Mouse (Mus musculus): ENCODE data around the gene Samd14.
"Not testable (repeated sequence)": the region's sequence is repeated elsewhere in the genome, so short reads cannot be mapped to it uniquely, and the experiment has no call there.

Gene Samd14

DNA sequence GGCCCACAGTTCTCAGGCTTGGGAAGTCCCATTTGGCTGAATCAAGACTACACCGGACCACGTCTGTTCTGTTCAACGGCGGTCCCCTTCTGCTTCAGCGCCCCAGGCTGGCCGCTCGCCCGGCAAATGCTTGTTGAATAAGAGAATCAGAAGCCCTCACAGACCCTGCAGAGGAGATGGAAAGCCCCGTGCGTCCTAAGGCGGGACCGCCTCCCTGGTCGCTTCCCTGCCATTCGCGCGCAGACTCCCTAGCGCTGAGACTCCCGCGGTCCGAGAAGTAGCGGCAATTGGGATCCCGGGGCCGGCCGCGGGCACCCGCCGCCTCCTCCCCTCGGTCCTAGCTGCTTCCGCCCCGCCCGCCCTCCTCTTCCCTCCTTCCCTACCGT lies at the start of gene Samd14:
Gene Samd14, plus strand, starts transcription at position 251 of the 386 bp plus-strand sequence.
- DNase-seq (ENCODE audit: low spot score in 2 of 2), result peak in 1 of 2 experiments; percentile 74

DNA sequence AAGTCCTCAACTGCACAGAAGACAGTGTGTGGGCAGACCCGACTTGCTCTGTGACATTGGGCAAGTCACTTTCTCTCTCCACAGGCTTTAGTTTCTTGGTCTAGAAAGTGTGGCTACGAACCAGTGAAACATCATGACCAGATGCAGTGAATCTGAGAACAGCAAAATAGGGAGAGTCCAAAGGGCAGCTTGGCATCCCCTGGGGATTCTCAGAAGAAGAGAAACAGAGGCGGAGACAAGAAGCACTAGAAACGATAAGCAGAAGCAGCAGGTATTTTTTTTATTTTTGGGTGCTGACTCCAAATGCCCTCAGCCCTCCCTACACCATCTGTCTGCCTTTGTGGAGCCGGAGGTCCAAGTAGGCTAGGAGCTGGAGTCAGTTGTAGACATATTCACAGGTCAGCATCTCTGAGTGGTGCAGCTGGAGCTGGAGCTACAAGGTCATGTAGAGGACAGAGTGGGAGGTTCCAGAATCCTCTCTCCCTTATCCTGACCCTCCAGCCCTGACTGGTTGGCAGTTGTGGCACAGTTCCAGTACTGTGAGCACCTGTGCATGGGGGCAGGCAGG lies 47.1 kb upstream of the Samd14 start:
- no peak for DNase-seq (ENCODE audit: low spot score in 2 of 2)

DNA sequence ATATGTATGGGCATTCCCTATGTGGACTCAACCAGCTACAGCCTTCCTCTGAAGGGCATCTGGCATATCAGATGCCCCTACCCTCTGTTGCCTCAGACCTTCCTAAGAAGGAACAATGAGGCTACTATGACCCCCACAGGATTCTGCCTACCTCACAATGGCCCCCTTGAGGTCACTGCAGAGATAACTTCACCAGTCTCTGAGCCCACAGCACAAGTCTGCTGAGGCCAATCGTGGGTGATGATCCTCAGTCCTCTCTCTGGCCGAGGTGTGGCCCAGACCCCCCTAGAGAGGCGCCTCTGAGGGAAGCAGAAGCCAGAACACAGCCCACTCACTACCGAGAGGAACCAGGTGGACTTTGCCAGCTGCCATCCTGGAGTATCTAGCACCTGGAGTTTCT lies 42.3 kb upstream of the Samd14 start, which contains the start of gene Hils1:
Gene Hils1, plus strand, starts transcription at position 175 of the 400 bp plus-strand sequence.
- DNase-seq (ENCODE audit: low spot score in 2 of 2), result no peak

DNA sequence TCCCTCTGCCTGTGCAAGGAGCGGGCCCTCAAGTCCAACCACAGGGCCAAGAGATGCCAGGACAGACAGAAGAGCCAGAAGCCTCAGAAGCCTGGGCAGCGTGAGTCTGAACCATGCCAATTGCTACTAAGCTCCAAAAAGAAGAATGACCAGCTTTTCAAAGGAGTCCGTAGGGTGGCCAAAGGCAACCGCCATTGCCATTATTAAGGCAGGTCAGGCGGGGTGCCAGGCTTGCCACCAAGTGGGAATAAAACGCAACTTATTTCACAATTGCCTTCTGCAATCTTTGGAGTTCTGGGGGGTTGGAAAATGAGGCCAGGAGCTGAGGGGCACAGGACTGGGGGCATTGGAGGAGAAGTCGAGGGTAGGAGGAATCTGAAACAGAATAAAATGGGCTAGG lies 41.5 kb upstream of the Samd14 start:
- no peak for DNase-seq (ENCODE audit: low spot score in 2 of 2)

DNA sequence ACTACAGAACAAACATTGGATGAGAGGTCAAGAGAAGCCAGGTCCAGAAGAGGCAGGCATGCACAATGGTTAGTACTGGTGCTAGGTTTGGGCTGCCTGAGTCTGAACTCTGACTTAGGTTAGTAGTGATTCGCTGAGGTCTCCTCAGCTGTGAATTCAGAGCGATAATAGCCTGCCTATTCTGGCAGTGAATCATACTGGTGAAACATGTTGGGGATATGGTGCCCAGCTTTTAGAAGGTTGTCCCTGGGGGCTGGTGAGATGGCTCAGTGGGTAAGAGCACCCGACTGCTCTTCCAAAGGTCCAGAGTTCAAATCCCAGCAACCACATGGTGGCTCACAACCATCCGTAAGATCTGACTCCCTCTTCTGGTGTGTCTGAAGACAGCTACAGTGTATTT lies 40.0 kb upstream of the Samd14 start:
- DNase-seq (ENCODE audit: low spot score in 2 of 2), result not testable (repeated sequence)

DNA sequence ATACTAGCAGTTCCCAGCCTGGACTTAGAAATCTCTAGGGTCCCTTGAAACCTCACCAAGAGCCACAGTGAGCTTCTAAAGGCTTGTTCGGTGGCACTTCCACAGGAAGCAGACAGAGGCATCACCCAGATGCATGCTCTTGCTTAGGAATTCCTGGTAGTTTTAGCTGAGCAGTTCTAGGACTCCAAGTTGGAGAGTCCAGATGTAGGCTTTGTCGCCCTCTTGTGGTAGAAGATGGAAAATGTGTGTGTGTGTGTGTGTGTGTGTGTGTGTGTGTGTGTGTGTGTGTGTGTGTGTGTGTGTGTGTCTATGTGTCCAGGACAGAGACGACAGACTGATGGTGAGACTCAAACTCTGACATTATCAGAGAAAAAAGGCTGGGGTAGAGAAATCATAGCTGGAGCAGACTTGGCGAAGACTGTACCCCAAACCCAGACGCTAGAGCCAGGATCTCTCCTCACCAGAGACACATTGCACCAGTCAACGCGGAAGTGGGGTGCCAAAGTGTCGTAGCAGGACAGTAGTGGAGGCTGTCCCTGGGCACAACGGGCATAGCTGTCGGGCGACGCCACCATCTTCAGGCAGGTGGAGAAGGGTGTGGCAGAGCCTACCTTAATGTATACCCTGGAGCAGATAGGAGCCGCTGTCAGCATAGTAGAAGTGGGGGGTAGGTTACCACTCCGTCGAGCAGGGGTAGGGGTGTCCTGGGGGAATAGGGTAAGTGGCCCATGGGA lies 39.3 kb upstream of the Samd14 start:
- DNase-seq (ENCODE audit: low spot score in 2 of 2), result peak; percentile 47 to 69

DNA sequence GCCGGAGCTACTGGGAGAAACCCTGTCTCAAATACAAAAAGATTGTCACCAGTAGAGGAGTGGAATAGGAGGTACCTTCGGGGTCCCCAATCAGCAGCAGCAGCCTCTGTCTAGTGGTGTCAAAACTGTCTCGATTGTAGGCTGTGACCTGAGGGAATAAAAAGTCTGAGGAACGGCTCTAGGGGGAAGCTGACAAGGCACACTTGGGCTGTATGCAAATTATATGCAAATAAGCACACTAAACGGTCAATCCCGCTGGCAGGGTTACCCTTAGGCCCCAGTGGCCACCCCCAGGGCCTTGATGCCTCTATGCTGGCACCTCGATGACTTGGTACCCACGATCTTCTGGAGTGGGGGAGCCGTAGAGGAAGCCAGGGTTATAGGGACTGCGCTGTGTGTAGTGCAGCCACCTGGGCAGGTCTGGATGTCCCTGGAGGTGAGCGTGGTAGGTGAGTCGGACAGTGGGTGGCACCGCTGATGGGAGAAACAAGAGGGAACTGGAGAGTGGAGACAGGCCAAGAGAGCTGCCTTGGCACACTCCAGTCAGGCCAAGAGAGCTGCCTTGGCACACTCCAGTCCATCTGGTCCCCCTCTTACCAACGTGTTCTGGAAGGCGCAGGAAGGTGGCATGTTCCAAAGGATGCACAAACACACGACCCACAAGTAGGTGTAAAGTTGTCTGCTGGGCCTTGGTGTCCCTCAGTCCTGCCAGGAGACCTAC lies 37.6 kb upstream of the Samd14 start:
- no peak for DNase-seq (ENCODE audit: low spot score in 2 of 2)

DNA sequence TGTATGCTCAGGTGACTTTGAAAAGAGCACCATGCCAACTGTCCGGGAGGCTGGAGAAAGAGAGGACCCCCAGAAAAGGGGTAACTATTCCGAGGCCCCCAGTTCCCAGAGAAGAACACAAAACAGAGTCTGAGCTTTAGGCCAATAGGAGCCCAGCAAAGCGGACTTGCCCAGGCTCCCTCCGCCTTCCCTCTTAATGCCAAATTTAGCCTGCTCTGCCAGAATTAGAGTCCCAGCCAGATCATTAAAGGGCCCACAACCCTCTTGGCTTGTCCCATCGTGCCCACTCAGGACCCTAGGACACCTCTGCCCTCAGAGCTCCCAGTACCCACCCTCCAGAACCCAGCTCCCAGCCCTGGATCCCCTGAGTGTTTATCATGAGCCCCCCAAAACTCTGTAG lies 36.8 kb upstream of the Samd14 start:
- DNase-seq (ENCODE audit: low spot score in 2 of 2), result no peak

DNA sequence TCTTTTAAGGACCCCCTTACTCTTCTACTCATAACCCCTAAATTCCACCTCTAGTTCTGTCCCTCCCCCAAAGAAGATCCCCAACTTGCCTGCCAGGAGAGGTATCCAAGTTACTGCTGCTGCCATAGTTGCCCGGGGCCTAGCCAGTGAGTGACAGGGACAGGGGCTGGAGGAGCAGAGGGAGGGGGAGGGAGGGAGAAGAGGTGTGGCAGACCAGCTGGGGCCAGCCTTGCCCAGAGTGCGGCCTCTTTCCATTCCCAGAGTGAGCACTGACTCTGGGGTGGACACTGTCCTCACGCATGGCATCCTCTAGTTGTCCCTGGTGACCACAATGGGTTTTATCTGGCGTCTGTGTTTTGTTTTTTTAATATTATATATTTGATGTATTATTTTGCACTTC lies 36.4 kb upstream of the Samd14 start:
- no peak for DNase-seq (ENCODE audit: low spot score in 2 of 2)

DNA sequence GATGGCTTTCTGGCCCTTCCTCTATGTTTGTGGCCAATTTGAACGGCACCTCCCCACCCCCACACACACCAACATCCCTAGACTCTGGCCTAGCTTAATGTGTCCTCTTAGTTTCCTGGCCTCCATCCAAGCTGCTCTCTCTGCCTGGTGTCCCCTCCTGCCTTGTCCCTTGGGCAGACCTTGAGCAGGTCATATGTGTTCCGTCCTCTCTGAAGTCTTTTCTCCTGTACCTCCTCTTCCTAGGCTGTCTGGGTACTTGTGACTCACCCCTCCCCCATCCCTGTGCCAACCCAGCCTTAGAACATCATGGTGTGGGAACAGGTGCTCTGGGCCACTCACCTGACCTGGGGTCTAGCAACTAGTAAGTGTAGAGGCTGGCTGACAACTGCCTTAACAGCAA lies 34.7 kb upstream of the Samd14 start:
- DNase-seq (ENCODE audit: low spot score in 2 of 2), result no peak

DNA sequence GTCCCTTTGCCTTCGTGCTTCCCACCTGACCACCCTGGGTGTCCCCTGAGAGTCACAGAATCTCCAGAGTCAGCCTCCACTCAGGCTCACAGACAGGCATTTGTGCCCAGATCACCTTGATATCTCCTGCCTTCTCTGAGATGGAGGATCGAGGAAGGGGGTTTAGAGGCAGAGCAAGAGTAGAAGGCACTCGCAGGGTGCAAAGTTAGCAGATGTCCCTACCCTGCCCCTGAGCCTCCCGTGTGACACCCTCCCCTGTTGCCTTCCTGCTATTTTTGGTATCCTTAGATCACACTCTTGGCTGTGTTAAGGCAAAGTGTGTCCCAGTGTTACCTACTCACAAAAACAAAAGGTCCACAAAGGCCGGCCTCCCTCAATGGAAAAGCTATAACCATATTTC lies 33.5 kb upstream of the Samd14 start, which contains the start of gene Sgca:
Gene Sgca, minus strand, starts transcription at position 129 of the 400 bp plus-strand sequence.
- no peak for DNase-seq (ENCODE audit: low spot score in 2 of 2)

DNA sequence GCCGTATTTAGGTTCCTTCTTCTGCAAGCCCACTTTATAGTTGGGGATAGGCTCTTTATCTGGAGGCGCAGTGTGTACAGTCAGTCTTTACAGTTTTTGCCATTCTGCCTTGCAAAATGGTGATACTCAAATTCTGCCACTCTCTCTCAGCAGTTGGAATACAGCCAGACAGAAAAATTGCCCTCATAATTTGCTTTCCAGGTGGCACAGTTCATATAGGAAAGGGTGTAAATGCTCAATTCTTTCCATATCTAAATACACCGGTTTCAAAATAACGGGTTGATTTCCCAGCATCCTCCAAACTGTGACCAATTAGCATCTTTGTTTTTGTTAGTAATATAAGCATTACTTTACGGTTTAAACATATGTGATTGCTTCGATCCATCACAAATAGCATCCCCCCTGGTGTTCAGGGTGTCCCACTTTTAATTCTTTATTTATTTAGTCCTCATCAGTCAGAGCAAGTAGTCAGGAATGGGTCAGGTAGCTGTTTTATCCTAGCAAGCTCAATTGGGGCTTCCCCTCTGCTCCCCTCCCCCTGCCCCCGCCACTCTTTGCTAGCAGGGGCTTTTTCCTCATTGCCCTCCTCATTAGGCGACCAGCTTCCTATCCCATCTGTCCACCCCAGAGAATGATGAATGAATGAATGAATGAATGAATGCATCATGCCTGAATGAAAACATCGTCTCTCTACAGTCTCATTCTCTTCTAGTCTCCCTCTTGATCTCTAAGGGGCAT lies 31.3 kb upstream of the Samd14 start:
- DNase-seq (ENCODE audit: low spot score in 2 of 2), result no peak

DNA sequence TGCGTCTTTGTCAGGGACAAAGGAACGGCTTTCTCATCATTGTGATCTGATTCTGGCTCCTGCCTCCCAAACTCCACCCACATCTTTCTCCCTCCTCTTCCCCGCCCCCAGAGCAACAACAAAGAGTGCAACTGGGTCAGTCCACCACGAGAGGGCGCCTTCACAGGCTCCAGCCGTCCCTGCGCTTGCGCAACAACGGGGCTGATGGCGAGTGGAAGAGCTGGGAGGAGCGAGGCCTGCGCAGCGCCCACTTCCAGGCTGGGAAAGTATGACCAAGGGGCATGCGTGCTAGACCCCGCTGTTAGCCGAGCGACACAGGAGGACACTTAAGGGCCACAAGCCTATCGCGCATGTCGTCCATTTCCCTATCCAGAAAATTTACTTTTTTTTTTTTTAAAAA lies 30.7 kb upstream of the Samd14 start:
- DNase-seq (ENCODE audit: low spot score in 2 of 2), result peak; percentile 95 to 96

DNA sequence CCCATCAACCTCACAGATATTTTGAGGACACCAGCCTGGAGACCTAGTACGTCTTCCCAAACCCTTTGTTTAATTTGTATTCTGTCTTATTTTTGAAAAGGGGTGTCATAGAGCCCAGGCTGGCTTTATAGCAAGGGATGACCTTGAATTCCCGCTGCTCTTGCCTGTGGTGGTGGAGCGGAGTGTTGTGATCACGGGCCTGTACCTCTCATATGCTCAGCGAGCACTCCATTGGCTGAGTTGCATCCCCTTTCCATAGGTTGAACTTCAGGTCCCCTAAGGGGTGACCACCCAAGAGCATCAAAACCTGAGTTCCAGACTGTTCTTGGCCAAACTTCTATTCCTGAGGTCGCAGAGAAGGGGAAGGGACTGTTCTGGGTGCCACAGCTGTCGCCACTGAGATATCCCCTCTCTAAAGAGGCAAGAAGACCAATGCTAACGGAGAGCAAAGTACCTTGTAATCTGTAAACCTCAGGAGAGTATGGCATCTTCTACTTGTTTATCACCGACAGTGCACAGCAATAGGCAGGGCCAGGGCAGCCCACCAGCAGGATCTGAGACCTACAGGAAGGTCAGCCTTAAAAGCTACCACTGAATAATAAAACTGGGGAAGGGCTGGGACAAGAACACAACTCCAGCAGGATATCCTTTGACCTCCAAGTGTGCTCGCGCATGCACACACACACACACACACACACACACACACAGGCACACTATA lies 30.1 kb upstream of the Samd14 start:
- DNase-seq (ENCODE audit: low spot score in 2 of 2), result no peak

DNA sequence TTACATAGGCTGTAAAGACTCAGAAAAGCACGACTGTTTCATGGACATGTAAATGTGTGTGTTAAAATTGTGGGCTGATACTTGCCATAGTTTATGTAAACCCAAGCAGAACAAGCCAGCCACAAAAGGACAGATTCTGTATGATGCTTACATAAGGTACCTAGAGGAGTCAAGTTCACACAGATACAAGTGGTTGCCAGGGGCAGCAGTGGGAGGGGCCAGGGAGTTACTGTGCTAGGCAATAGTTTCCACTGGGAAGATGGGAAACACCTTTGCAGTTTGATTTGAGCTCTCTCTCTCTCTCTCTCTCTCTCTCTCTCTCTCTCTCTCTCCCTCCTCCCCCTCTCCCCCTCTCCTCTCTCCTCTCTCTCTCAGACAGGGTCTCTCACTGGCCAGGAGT lies 24.5 kb upstream of the Samd14 start:
- peak in 1 of 2 experiments; percentile 34 for DNase-seq (ENCODE audit: low spot score in 2 of 2)

DNA sequence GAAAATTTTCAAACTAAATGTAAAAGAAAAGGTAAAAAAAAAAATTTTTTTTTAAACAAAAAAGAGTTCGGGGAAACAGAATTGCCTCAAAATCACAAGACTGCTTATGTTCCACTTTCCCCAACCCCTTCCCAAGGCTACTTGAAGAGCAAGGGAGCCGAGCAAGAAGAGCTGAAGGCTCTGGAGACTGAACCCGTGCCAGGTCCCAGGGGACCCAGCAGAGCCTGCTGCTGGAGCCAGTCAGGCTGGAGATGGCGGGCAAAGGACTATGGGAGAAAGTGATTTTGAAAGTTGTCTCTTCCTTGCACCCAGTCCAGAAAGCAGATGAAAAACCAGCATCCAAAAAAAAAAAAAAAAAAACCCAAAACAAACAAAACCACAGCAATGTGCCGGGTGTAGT lies 23.9 kb upstream of the Samd14 start:
- no peak for DNase-seq (ENCODE audit: low spot score in 2 of 2)

DNA sequence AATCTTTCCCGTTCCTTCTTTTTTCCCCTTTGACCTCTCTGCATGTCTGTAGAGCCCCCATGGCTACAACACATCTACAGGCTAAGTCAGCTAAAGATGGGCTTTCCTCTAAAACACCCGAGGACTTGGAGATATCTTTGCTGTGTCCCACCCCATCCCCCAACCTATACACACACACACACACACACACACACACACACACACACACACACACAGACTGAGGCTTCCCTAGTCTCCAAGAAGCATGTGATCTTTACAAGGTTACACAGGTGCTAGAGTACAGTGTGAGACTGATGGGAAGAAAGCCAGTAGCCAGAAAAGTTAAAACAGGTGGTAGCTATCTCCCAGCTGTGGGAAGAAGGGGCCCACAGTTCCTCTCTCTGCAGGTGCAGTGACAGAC lies 23.2 kb upstream of the Samd14 start:
- DNase-seq (ENCODE audit: low spot score in 2 of 2), result no peak

DNA sequence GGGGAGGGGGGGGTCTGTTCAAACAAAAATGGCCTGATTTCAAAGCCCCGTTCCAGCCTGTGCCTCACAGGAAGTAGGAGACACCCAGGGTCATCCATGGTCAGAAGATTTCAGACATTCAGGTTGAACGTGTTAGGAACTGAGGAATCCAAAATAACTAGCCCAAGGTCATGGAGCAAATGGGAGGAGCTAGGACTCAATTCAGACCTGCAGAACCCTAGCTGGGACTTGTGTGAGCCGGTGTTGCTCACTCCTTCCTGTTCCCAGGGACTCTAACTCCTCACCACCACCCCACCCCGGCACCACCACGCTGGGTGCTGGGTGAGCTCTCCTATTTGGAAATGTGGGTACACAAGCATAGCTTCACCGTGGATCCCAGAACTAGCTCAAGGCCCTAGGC lies 22.3 kb upstream of the Samd14 start:
- peak in 1 of 2 experiments; percentile 26 for DNase-seq (ENCODE audit: low spot score in 2 of 2)

DNA sequence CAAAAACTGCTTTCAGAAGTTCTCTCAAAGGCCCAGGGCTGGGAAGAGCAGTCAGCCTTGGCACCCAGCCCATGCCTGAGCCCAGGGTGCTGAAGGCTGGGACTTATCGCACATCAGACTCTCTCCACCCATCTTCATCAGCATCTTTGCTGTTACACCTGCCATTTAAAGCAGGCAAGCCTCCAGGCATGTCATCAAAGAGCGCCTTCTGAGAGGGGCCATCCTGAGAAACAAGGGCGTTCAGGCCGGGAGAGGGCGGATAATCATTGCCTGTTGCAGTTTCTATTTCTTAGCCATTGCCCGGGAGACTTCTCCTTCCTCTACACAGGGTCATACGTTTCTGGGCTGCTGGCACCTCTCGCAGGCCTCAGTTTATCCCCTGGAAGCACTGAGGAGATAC lies 21.8 kb upstream of the Samd14 start:
- peak; percentile 46 to 58 for DNase-seq (ENCODE audit: low spot score in 2 of 2)

DNA sequence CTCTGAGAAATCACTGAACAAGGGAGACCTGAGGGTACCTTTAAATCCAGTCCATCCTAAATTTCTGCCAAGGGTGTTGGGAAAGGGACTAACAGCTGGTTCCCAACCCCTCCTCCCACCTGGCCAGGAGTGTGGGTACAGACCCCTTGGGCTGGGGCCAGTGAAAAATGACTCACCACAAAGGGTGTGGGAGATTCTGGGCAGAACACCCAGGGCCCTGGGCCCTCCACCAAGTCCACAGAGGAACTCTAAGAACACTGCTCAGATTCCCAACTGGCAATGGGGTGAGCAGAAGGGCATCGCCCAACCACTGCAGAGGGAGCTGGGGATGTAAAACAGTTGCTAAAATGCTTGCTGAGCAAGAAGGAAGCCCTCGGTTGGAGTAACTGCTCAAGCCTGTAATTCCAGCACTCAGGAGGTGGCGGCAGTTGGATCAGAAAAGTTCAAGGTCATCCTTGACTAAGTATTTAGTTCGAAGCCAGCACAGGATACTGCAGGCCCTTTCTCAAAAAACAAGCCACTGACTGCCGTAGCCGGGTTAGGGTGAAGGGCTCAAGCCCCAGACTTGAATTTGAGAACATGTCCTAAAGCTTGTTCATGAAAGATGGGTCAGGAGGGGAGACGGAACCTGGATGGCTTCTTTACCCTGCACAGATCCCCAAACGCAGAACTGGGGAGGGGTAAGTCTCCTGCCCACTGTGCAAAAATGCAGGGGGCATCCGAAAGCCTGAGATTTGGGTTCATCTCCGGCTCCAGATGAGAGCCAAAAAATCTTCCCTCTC lies 20.7 kb upstream of the Samd14 start:
- DNase-seq (ENCODE audit: low spot score in 2 of 2), result peak; percentile 28 to 35

DNA sequence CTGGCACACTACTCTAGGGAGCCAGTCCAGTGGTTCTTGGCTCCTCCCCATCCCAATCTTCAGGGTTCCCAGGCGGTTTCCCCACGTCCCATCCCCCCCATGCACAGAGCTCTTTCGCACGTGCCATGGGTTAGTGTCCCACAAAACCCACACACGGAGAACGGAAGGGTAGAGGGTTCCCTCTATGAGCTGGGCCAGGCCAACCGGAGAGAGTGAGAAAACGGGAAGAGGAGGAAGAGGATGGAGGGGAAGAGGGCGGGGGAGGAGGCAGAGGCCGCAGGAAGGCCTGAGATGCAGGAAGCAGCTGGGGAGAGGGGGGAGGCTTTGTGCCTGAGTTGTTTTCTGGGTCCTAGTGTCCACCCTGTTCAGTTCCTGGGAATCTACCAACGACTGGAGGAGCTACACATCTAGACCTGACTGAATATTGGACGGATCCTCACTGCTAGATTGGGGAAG lies 20.1 kb upstream of the Samd14 start:
- peak; percentile 70 to 86 for DNase-seq (ENCODE audit: low spot score in 2 of 2)
